Mouse (Mus musculus) megakaryocyte progenitor cell, adult 5-6 weeks (primary cell): ENCODE data around the gene Rnf114. TPM values are rescaled to one million over a fixed set of nuclear protein-coding genes. Genes with fewer than 3 reads are reported as not detected.

ENCODE experiments used
- ATAC-seq: replicated peaks from 2 replicates; pipeline ENCODE4 v1.8.0; 2016; ENCODE audit warnings: mild to moderate bottlenecking, moderate TSS enrichment, inconsistent platforms; ENCODE audit not compliant: poor library complexity
- total RNA-seq, 2 experiments: library from RNA; stranded (forward) in 1 of 2; stranded (reverse) in 1 of 2; fragments of 157-497, 149-512 nt in 1 of 2; fragments of 200-1000 nt in 1 of 2; gene quantifications; 2 replicates each; pipeline versions ENCODE4 v1.2.3 to v1.2.4; 2015 to 2017

The Rnf114 gene
- total RNA-seq, 2 experiments from 2014 or later, result 18.9 to 31.5 TPM

GRCm38 (mm10) chr2:167474218-167474617 lies 18.2 kb upstream of the Rnf114 start:
- no peak for ATAC-seq

DNA sequence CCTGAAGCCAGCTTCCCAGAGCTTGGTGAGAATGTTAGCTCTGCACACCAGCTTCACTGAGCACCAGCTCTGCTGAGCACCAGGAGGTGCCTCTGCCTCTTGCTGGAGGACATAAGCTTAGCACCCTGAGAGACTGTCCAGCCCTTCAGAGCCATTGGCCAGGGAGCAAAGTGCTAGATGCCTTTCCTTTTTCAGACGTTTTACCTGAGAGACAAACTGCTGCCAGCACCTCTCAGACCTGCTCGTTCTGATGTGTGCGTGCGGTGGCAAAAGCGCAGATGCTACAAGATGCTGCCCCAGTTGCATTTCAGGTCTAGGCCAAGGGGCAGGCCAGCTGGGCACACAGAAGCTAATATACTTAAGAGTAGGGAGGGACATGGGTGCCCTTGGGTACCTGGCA lies 16.8 kb upstream of the Rnf114 start:
- ATAC-seq, result no peak

- peak; percentile 32 for ATAC-seq
These were observed 16.2 kb upstream of the Rnf114 start for GRCm38 (mm10) chr2:167476200-167476688.

DNA sequence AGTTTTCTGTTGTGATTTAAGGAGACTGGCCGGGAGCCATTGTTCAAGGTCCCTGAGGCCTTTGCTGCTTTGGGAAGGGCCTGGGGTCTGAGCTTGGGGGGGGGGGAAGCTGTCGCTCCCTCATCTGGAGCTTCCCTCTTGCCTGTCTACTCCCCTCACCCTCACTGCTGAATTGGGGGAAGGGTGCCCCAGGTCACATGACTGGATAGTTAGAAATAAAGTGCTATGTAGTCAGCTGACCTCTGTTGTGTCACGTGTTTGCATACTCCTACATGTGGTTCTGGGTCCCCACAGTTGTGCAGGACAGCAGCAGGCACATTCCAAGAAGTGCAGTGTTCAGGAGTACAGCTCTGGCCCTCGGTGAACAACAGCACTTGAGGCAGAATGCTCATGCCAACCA lies 15.7 kb upstream of the Rnf114 start:
- ATAC-seq, result peak; percentile 2; the same call in 1 of the 2 replicates

- ATAC-seq, result no peak
These were observed 14.3 kb upstream of the Rnf114 start for GRCm38 (mm10) chr2:167478128-167478527.

DNA sequence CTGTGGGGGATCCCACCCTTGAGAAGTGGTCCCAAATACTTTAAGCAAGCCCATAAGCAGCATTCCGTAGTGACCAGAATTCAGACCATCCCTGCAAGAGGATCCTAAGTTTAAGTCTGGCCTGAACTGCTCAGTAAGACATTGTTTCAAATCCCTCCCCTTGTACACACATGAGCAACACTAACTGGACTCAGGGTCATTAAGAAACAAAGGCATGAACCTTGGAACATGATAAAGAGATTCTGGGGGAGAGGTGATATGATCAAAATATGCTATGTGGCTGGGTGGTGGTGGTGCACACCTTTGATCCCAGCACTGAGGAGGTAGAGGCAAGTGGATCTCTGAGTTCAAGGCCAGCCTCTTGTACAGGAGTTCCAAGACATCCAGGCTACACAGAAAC lies 12.9 kb upstream of the Rnf114 start:
- no peak for ATAC-seq

DNA sequence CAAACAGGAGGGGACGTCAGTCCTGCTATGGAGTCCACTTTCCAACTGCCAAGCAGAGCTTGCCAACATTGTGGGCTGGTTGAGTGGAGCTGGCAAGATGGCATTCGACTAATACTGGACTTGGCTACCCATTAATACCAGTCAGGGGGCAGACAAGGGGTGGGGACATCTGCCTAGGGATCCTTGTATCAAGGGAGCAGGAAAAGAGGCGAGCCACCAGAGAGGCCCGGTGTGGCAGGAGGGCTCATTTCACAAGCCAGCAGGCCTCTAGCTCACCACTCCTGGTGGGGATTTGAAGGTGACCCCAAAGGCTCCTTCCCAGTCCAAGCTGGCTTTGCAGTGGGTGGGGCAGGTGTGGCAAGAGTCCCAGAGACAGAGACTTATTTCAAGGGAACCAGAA lies 9.8 kb upstream of the Rnf114 start:
- ATAC-seq, result no peak

DNA sequence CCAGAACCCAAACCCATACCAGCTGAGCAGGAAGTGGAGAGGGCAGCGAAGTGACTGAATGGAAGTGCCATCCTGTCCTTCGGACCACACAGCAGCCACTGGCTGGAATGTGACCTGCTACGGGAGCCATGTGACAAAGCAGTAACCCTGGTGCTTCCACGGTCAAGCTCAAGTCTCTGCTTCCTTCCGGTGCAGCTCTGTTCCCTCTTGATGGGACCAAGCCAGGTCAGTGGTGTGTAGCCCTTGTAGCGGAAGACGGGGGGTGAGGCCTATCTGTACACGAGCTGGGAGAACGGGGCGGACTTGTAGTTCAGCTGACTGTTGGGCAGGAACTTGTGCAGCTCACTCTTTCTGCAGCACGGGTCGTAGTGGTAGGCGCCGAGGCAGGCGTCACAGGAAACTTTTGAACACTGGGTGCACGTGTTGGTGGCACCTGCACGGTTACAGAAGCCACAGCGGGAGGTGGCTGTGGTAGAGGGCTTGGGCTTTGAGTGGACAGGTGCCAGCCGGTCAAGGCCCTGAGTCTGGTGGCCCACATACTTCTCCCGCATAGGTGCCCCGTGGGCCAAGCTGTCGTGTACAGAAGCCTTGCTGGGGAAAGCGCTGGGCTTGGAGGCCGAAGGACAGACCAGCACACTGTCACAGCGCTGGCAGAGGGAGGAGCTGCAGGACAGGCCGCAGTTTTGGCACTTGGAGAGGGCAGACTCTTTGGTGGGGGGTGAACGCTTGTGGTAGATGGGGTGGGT lies 9.2 kb upstream of the Rnf114 start:
- ATAC-seq, result 0 out of 2 replicates have a peak, but pooled peaks have one; percentile 20

- no peak for ATAC-seq
These were observed 8.5 kb upstream of the Rnf114 start for GRCm38 (mm10) chr2:167483827-167484410.

DNA sequence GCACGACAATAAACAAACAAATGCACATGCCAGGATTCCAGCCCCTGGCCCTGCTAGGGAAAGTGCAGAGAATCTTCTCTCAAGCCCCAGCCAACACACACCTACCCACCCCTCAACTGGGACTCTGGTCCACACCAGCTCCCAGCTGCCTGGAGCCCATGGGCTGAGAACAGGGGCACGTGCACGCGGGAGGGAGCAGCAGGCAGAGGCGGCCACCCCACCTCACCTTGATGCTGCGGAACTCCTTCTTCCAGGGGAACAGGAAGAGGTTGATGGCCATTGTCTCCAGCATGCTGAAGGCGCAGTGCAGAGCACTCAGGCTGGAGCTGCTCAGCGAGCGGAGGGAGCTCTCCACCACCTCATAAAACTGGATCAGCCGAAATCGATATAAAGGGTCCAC lies 7.5 kb upstream of the Rnf114 start:
- no peak for ATAC-seq

DNA sequence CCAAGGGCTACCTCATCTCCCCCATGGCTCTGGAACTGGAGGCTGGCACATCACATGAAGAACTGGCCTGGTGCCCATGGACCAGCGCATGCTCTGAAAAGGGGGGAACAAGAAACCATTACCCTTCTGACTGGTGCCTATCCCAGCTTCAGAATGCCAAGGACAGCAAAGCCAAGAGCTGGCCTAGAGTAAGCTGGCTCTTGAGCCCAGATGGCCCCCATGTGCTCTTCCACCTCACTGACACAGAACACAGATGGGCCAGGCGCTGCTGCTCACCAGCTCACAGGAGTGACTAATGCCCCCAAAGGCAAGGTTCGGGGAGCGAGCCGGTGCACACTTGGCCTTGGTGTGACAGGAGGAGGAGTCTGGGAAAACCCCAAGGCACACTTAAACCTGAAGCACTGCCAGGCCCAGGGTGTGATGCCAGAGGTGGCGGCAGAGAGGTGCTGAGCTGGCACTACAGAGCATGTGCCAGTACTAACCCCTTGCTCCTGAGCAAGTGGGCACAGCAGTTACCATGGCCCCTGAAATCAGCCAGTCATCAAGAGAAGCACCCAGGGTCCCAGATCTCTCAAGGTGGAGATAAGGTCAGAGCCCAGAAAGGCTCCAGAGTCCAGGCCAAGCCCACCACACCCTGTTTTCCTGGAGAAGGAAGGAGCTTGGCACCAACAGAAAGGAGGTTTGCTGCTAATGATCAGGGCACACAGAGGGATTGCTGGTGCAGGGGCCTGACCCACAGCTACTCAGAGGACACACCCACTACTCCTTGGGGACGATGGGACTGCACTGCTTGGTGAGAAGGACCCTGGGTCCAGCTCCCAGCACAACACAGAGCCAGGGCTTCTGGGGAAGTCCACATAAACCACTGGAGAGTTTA lies 6.7 kb upstream of the Rnf114 start:
- no peak for ATAC-seq

- no peak for ATAC-seq
These were observed 5.9 kb upstream of the Rnf114 start for GRCm38 (mm10) chr2:167486573-167486972.

GRCm38 (mm10) chr2:167487551-167487950 lies 4.9 kb upstream of the Rnf114 start:
- ATAC-seq, result no peak

- ATAC-seq, result no peak
These were observed 4.5 kb upstream of the Rnf114 start for GRCm38 (mm10) chr2:167487994-167488393.

- ATAC-seq, result no peak
These were observed 1.5 kb upstream of the Rnf114 start for GRCm38 (mm10) chr2:167490813-167491525.

DNA sequence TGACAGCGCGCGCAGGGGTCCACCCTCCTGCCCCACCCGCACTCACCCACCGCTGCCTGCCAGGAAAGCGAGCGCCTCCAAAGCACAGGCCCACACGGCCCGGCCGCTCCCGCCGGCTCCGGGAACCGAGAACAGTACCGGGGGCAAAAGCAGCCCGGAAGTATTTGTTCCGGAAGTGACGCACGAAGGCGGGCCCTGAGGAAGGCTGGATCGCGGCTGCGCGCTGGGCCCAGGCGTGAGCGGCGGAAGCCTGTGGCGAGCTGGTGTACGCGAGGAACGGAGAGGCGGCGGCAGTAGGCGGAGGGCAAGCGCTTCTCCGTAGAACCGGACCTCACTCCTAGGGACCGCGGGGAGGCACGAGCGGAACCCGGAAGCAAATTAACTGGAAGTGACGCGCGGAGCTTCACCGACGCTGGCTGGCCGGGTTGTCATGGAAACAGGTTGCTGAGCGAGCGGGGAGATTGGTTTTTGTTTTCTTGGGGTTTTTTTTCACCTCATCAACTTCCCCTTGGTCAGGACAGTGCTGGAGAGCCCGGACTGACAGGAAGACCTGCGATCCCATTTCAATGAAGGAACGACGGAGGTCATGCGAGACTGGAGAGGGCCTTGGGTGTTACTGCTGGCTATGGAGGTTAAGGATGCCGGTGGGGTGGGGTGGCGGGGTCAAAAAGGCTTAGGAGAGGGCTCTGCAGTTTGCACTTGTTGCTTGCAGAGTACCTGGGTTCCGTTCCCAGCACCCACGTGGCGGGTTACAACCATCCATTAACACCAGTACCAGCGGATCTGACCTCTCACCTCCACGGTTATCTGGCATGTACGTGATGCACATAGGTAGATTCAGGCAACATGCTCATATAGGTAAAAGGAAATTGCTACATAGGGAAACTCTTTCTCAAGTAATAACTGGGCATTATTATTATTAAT lies 530 bp downstream of the Rnf114 start, which contains the start of gene Spata2:
Gene Spata2, minus strand, starts transcription at position 175 of the 924 bp plus-strand sequence.
- peak; percentile 80 for ATAC-seq

DNA sequence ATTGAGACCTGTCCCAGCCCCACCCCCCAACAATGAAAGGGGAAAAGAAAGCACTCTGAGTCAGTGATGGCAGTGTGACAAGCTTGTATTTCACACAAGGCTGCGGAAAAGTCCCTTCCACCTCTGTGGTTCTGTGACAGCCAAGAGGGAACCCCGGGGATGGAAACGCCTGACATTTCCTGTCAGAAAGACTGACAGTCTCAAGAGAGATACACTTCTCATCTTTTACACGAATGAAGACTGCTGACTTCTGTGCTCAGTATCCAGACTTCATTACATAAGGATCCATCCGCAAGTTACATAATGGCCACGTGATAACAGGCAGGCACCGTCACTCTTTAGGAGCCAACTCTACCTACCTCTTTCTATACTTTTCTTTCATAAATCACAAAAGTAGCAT lies 4.0 kb downstream of the Rnf114 start:
- no peak for ATAC-seq

GRCm38 (mm10) chr2:167497272-167497671 lies 4.8 kb downstream of the Rnf114 start:
- ATAC-seq, result peak; percentile 66

DNA sequence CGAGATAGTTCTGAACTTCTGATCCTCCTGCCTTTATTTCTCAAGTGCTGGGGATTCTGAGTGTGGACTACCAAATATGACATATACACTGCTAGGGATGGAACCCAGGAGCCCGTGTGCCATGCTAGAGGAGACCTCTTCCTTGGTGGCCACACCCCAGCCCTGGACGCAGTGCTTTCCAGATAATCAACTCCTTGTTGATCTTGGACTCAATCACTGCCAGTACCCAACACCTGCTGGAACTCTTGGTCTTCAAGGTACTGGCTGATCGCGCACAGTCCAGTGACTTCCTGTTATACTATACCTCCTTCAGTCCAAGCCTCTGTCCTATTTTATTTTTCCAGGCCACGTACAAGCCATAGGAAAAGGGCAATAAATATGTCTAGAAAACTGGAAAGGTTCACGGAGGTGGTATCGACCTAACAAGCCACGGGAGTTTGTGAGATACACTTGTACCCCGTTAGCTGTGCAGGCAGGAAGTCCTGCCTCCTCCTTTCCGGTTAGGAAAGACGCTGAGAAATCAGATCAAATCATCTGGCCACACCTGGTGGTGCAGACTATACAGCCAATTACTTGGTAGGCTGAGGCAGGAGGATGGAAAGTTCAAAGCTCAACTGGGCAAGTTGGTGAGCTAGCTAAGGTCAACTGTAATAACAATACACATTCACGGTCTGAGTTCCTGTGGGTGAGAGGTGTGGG lies 10.3 kb downstream of the Rnf114 start:
- peak; percentile 51 for ATAC-seq
